Mouse (Mus musculus) small intestine, adult 2 months (tissue): ENCODE data around the gene Capzb.

Experiments used
- CTCF ChIP-seq: fragments of 200-500 bp; IDR thresholded peaks from 2 replicates; pipeline ENCODE4 v1.5.1; 2012; ENCODE audit warnings: low read depth, mild to moderate bottlenecking, control low read depth, inconsistent platforms, low read length, moderate library complexity, mixed read lengths; ENCODE audit not compliant: insufficient replicate concordance, insufficient read length; ENCODE audit errors: extremely low read depth
- POLR2A ChIP-seq: fragments of 200-500 bp; IDR thresholded peaks from 2 replicates; pipeline ENCODE4 v1.6.1; 2012; ENCODE audit warnings: low read depth, mild to moderate bottlenecking, control low read depth, inconsistent platforms, low read length, moderate library complexity

- TF ChIP-seq POLR2A, result no peak
- no peak for TF ChIP-seq CTCF
Measured at GRCm38 (mm10) chr4:139256708-139257107, 64.0 kb downstream of the Capzb start.
